Mouse (Mus musculus) ES-E14 (cell line): ENCODE data around the gene Cxcl9. TPM values are rescaled to one million over a fixed set of nuclear protein-coding genes. Genes with fewer than 3 reads are reported as not detected.

Experiments used
- DNase-seq: peaks from one replicate; pipeline ENCODE4 v3.0.0-alpha.2; 2013; ENCODE audit warnings: low read depth, low spot score
- H3K27ac ChIP-seq: 2 replicates; pipeline ENCODE4 v1.5.1; 2012; ENCODE audit warnings: low read depth, mild to moderate bottlenecking, low read length, moderate library complexity, mixed read lengths; ENCODE audit not compliant: poor library complexity, insufficient read depth, severe bottlenecking
- H3K36me3 ChIP-seq: 2 replicates; pipeline ENCODE4 v1.6.1; 2012; ENCODE audit warnings: mild to moderate bottlenecking, low read length, moderate library complexity, mixed read lengths; ENCODE audit not compliant: control insufficient read depth, poor library complexity, insufficient read depth, severe bottlenecking
- H3K4me1 ChIP-seq, 2 experiments: fragments of 150-350 bp in 1 of 2; sonication (generic) in 1 of 2; 2 replicates each; pipeline ENCODE4 v1.6.1; 2012; ENCODE audit warnings: low read length in 2 of 2, mild to moderate bottlenecking in 1 of 2, mixed read lengths in 1 of 2; ENCODE audit not compliant: control insufficient read depth in 2 of 2, insufficient read depth in 2 of 2, poor library complexity in 1 of 2
- H3K4me3 ChIP-seq, 2 experiments: fragments of 150-350 bp in 1 of 2; sonication (generic) in 1 of 2; 2 replicates each; pipeline ENCODE4 v1.5.1; 2012; ENCODE audit warnings: low read length in 2 of 2, low read depth in 1 of 2, mild to moderate bottlenecking in 1 of 2, mixed read lengths in 1 of 2; ENCODE audit not compliant: insufficient read depth in 1 of 2, poor library complexity in 1 of 2, severe bottlenecking in 1 of 2
- H3K9ac ChIP-seq: 2 replicates; pipeline ENCODE4 v1.6.1; 2012; ENCODE audit warnings: low read depth, mild to moderate bottlenecking, low read length, mixed read lengths; ENCODE audit not compliant: poor library complexity, insufficient read depth, severe bottlenecking
- H3K9me3 ChIP-seq: fragments of 150-350 bp; sonication (generic); 2 replicates; pipeline ENCODE4 v1.6.1; 2012; ENCODE audit warnings: low read depth, mild to moderate bottlenecking, low read length; ENCODE audit not compliant: control insufficient read depth, insufficient read depth
- CHD2 ChIP-seq: IDR thresholded peaks from 2 replicates; pipeline ENCODE4 v1.6.1; 2014; ENCODE audit warnings: mild to moderate bottlenecking, low read depth, low read length, inconsistent platforms
- HCFC1 ChIP-seq: IDR thresholded peaks from 2 replicates; pipeline ENCODE4 v1.6.1; 2012; ENCODE audit warnings: low read length, inconsistent platforms, borderline replicate concordance; ENCODE audit not compliant: insufficient read depth
- MAFK ChIP-seq: IDR thresholded peaks from 2 replicates; pipeline ENCODE4 v1.6.1; 2014; ENCODE audit warnings: mild to moderate bottlenecking, low read depth, low read length, inconsistent platforms; ENCODE audit not compliant: insufficient read depth
- ZC3H11A ChIP-seq: IDR thresholded peaks from 2 replicates; pipeline ENCODE4 v1.6.1; 2012; ENCODE audit warnings: low read depth, mild to moderate bottlenecking, inconsistent platforms, low read length, borderline replicate concordance
- ZNF384 ChIP-seq: IDR thresholded peaks from 2 replicates; pipeline ENCODE4 v1.6.1; 2012; ENCODE audit warnings: low read depth, low read length, inconsistent platforms
- in situ Hi-C, 2 experiments: fragments of 600-800 bp; cut with MboI; formaldehyde crosslinking; loops; one replicate each; pipeline ENCODE4 v1.15.1; 2025; ENCODE audit warnings: low sequenced_read_pairs in 2 of 2, inconsistent platforms in 1 of 2; ENCODE audit not compliant: unreplicated experiment in 2 of 2
- total RNA-seq: library from RNA; depleted of rRNA; stranded (reverse); fragments of 300-350 nt; gene quantifications from 2 replicates; pipeline ENCODE4 v1.2.3, GENCODE M21; 2012

Gene Cxcl9
- total RNA-seq, 1 experiment: not detected

DNA sequence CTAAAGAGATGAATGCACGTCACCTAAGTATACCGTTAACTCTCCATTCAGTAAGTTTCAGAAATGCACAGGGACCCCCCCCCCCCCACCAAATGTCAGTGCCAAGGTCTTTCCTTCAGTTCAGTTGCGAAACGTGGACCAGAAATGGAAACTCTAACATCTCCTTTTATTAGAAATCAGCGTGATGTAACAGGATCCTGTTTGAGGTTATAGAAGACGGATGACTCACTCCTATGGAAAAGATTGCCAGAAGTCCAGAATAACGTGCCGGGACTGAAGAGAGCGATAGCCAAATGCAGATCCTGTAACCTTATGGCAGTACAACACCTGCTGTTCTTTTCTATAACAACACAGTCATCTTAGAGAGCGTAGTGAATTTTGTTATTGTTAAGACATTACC, 40.5 kb upstream of the Cxcl9 start:
- no peaks in the 10 kb centered on the region for H3K36me3 ChIP-seq
- no peak for TF ChIP-seq MAFK
- TF ChIP-seq ZNF384: no peak
- TF ChIP-seq CHD2: no peak
- no peak for TF ChIP-seq ZC3H11A
- TF ChIP-seq HCFC1: no peak
- H3K9ac ChIP-seq: no peak overlapping the region
- no peak overlapping the region for H3K27ac ChIP-seq
- H3K4me1 ChIP-seq: no peaks in the 10 kb centered on the region
- H3K4me3 ChIP-seq: no peak overlapping the region
- DNase-seq: no peak
- no peaks in the 10 kb centered on the region for H3K9me3 ChIP-seq
- in situ Hi-C loops: no loop called here

DNA sequence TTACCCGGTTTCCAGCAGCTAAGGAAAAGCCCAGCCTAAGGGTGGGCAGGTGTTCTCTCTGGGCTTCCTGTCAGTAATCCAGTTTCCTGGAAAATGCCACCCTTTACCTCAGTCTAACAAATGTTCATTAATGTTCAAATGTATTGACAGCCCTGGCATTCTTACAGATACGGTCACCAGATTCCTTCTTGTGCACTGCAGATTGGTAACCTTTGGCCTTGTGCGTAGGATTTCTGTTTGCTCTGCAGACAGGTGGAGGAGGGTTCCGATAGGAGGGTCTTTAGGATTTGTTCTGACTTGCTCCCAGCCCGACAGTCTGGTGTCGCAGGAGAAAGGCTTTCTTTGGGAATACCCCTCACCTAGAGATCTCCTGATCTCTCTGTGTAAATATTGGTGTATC, 38.7 kb upstream of the Cxcl9 start:
- no peaks in the 10 kb centered on the region for H3K4me1 ChIP-seq
- H3K9me3 ChIP-seq: no peaks in the 10 kb centered on the region
- in situ Hi-C loops: no loop called here
- no peak overlapping the region for H3K27ac ChIP-seq
- H3K36me3 ChIP-seq: no peaks in the 10 kb centered on the region
- no peak for DNase-seq
- TF ChIP-seq CHD2 (no peak), ZC3H11A (no peak), ZNF384 (no peak), MAFK (no peak), HCFC1 (no peak)
- H3K4me3 ChIP-seq: no peak overlapping the region
- H3K9ac ChIP-seq: no peak overlapping the region

DNA sequence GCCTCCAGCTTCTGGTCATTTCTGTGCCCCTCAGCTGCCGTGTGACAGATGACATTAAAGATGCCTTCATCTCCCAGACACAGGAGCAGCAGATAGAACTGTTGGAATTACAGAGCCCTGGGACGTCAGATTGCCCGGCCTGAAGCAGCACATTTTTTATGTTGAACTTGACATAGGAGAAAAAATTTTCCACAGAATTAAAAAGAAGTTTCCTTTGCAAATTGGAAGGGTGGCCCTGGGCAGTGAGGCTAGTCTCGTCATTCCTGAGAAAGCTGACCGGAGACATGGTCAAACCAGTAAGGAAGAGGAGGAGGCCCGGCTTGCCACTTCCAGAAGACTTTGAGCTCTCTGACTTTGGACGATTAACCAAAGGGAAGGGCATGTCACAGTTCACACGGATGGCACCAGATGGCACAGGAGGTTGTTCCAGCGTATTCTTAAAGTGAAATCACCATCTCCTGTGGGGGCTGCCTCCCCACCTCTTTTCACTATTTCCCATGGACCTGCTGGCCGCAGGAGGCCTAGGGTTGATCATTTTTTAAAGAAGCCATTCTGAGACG, 37.3 kb upstream of the Cxcl9 start:
- in situ Hi-C loops: no loop called here

DNA sequence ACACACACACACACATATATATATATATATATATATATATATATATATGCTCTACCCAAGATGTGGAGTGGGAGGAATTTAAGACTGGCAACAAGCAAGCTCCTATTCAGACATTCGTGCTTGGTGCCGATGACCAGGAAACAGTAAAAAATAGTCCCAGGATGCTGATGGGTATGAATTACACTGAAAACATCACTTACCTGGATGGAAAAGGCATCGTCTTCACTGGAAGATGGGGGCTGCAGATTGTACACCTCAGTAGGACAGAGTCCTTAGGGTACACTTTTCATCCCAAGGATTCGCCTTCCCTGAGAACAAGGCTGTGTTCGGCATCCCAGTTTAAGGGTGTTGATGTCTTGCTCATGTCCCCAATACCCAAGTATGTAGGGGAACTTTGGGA, 36.1 kb upstream of the Cxcl9 start:
- no peak overlapping the region for H3K27ac ChIP-seq
- no peaks in the 10 kb centered on the region for H3K9me3 ChIP-seq
- no peaks in the 10 kb centered on the region for H3K4me1 ChIP-seq
- TF ChIP-seq MAFK: no peak
- no peak for TF ChIP-seq HCFC1
- no peak for TF ChIP-seq ZC3H11A
- TF ChIP-seq ZNF384: no peak
- TF ChIP-seq CHD2: no peak
- no peak overlapping the region for H3K9ac ChIP-seq
- no peaks in the 10 kb centered on the region for H3K36me3 ChIP-seq
- DNase-seq: no peak
- no peak overlapping the region for H3K4me3 ChIP-seq
- in situ Hi-C loops: no loop called here

More for the DNA sequence above, 37.3 kb upstream of the Cxcl9 start:
- DNase-seq: no peak
- Histone ChIP-seq H3K36me3 (no peaks in the 10 kb centered on the region), H3K9me3 (no peaks in the 10 kb centered on the region), H3K4me3 (no peak overlapping the region), H3K27ac (no peak overlapping the region), H3K9ac (no peak overlapping the region), H3K4me1 (no peaks in the 10 kb centered on the region)
- TF ChIP-seq CHD2 (no peak), ZC3H11A (no peak), ZNF384 (no peak), MAFK (no peak), HCFC1 (no peak)

DNA sequence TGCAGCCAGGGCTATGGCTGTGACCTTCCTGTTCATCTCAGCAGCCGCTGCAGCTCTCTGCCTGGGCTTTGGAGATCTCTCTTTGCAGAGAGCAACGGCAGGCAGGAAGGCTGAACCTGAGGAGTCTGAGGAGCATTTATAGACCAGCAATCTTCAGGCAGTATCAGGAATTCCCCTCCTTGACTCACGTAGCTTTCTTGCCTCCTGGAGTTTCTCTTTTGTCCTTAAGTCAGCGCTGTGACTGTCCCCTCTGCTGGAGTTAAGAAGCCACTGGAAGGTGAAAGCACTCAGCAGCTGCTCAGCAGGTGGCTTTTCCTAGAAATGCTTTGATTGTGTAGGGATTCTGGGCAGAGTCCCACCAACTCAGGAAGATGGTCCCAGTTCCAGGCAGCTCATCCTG, 35.3 kb upstream of the Cxcl9 start:
- TF ChIP-seq MAFK: no peak
- no peak for TF ChIP-seq HCFC1
- in situ Hi-C loops: no loop called here
- H3K4me3 ChIP-seq: no peak overlapping the region
- H3K9ac ChIP-seq: no peak overlapping the region
- H3K9me3 ChIP-seq: no peaks in the 10 kb centered on the region
- H3K36me3 ChIP-seq: no peaks in the 10 kb centered on the region
- H3K4me1 ChIP-seq: no peaks in the 10 kb centered on the region
- H3K27ac ChIP-seq: no peak overlapping the region
- peak; percentile 34 for DNase-seq
